Mouse (Mus musculus) limb, embryonic 14.5 days (tissue): Measurements from ENCODE around the gene Lin7a. TPM values are rescaled to one million over a fixed set of nuclear protein-coding genes. Genes with fewer than 3 reads are reported as not detected.
A peak's percentile ranks its signal among the peaks of the same experiment; 100 is the strongest.

Source experiments
- ATAC-seq: fragments of 200-750 bp; cut with Nextera tagmentation; 2 replicates; pipeline ENCODE4 v1.8.0; 2017; ENCODE audit warnings: low read depth, moderate number of reproducible peaks, moderate TSS enrichment; ENCODE audit not compliant: low FRiP score
- DNase-seq: peaks from one replicate; pipeline ENCODE4 v3.0.0-alpha.2; 2015; ENCODE audit warnings: low spot score
- H3K27ac ChIP-seq: fragments of 300-500 bp; sonication (generic); replicated peaks from 2 replicates; pipeline ENCODE4 v1.5.1; 2014; ENCODE audit warnings: low read depth, mild to moderate bottlenecking, low read length, moderate library complexity, mixed read lengths
- H3K27me3 ChIP-seq: fragments of 300-500 bp; sonication (generic); 2 replicates; pipeline ENCODE4 v1.6.1; 2014; ENCODE audit warnings: low read length, mixed read lengths; ENCODE audit not compliant: control insufficient read depth, insufficient read depth
- H3K36me3 ChIP-seq: fragments of 300-500 bp; sonication (generic); 2 replicates; pipeline ENCODE4 v1.6.1; 2014; ENCODE audit warnings: mild to moderate bottlenecking, low read length, moderate library complexity, mixed read lengths; ENCODE audit not compliant: control insufficient read depth, insufficient read depth
- H3K4me1 ChIP-seq: fragments of 300-500 bp; sonication (generic); 2 replicates; pipeline ENCODE4 v1.6.1; 2014; ENCODE audit warnings: antibody characterized with exemption, low read length, mixed read lengths; ENCODE audit not compliant: control insufficient read depth, insufficient read depth
- H3K4me2 ChIP-seq: fragments of 300-500 bp; sonication (generic); replicated peaks from 2 replicates; pipeline ENCODE4 v1.6.1; 2014; ENCODE audit warnings: low read depth, mild to moderate bottlenecking, low read length, moderate library complexity; ENCODE audit not compliant: severe bottlenecking
- H3K4me3 ChIP-seq: fragments of 300-500 bp; sonication (generic); replicated peaks from 2 replicates; pipeline ENCODE4 v1.5.1; 2014; ENCODE audit warnings: low read length
- H3K9ac ChIP-seq: fragments of 300-500 bp; sonication (generic); 2 replicates; pipeline ENCODE4 v1.6.1; 2014; ENCODE audit warnings: mild to moderate bottlenecking, low read depth, low read length, moderate library complexity; ENCODE audit not compliant: severe bottlenecking
- H3K9me3 ChIP-seq: fragments of 300-500 bp; sonication (generic); 2 replicates; pipeline ENCODE4 v1.6.1; 2016; ENCODE audit warnings: low read length; ENCODE audit not compliant: control insufficient read depth
- POLR2A ChIP-seq: fragments of 200-500 bp; IDR thresholded peaks from 2 replicates; pipeline ENCODE4 v1.8.0; 2012; ENCODE audit warnings: inconsistent platforms, mild to moderate bottlenecking, moderate library complexity, borderline replicate concordance; ENCODE audit not compliant: insufficient read depth, insufficient read length; ENCODE audit errors: extremely low read depth
- WGBS: fragments of 180-500 bp; shearing (Covaris S2); extraction: QIAGEN DNeasy Blood & Tissue Kit; methylation state at CpG from one replicate; pipeline ENCODE4 v1.1.7; 2014; 5-methylcytosine and 5-hydroxymethylcytosine counted together
- polyA plus RNA-seq, 2 experiments: library from polyadenylated mRNA; depleted of rRNA in 1 of 2; stranded (reverse) in 1 of 2; unstranded in 1 of 2; fragments of >200 nt; fragmentation: Nextera tagmentation in 1 of 2; extraction: Ambion mirVana in 1 of 2; gene quantifications; 2 replicates each; pipeline versions ENCODE4 v1.2.1 to v1.2.3; 2012 to 2014

Lin7a gene
- polyA plus RNA-seq, 2 experiments, result 2.6 to 5.2 TPM

- no peaks in the 10 kb centered on the region for H3K4me1 ChIP-seq
- ATAC-seq (no peak), DNase-seq (no peak)
- TF ChIP-seq POLR2A, result no peak
- 76% methylated on average over 2 of the region's 2 CpGs for WGBS
- no peaks in the 10 kb centered on the region for H3K9me3 ChIP-seq
- no peaks in the 10 kb centered on the region for H3K36me3 ChIP-seq
- no peak overlapping the region for H3K9ac ChIP-seq
- no peak overlapping the region for H3K4me3 ChIP-seq
- no peaks in the 10 kb centered on the region for H3K27me3 ChIP-seq
- H3K4me2 ChIP-seq, result no peak overlapping the region
- no peak overlapping the region for H3K27ac ChIP-seq
Measured at GRCm38 (mm10) chr10:107260428-107260827, 11.1 kb upstream of the Lin7a start.

- Histone ChIP-seq H3K27me3 (peaks cover 28% of the 10 kb centered on the region), H3K4me3 (peak overlapping the region; percentile 55), H3K27ac (no peak overlapping the region), H3K9ac (peak overlapping the region; percentile 62), H3K9me3 (no peaks in the 10 kb centered on the region), H3K36me3 (no peaks in the 10 kb centered on the region), H3K4me2 (peak overlapping the region; percentile 94), H3K4me1 (no peaks in the 10 kb centered on the region)
- ATAC-seq (peak; percentile 56; the same call in 1 of the 2 replicates), DNase-seq (no peak)
- under 1% methylated on average over 36 of the region's 41 CpGs for WGBS
- TF ChIP-seq POLR2A, result no peak
Measured at GRCm38 (mm10) chr10:107272131-107272803, 781 bp downstream of the Lin7a start.

DNA sequence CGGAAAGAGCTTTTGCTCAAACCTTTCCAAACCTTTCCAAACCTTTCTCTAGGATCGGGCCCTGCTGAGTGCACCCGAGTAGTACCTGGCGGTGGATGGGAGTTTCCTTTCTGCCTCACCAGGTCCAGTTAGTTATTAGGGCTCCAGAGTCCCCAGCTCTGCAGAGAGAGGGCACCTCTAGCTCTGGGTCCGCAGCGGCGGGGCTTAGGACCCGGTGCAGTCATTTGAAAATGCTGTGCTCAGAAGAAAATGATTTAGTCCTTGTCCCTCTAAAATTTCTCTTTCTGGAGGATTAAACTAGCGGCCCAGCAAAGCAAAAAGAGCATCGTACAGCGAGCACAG is 1.3 kb downstream of the Lin7a start:
- peaks cover 26% of the 10 kb centered on the region for H3K27me3 ChIP-seq
- no peak overlapping the region for H3K27ac ChIP-seq
- peak overlapping the region; percentile 55 for H3K4me3 ChIP-seq
- H3K4me1 ChIP-seq, result no peaks in the 10 kb centered on the region
- H3K9ac ChIP-seq, result peak overlapping the region; percentile 62
- no peak for DNase-seq
- peak overlapping the region; percentile 94 for H3K4me2 ChIP-seq
- H3K9me3 ChIP-seq, result no peaks in the 10 kb centered on the region
- 9% methylated on average over 11 of the region's 11 CpGs for WGBS
- no peaks in the 10 kb centered on the region for H3K36me3 ChIP-seq
- no peak for ATAC-seq
- TF ChIP-seq POLR2A, result no peak

DNA sequence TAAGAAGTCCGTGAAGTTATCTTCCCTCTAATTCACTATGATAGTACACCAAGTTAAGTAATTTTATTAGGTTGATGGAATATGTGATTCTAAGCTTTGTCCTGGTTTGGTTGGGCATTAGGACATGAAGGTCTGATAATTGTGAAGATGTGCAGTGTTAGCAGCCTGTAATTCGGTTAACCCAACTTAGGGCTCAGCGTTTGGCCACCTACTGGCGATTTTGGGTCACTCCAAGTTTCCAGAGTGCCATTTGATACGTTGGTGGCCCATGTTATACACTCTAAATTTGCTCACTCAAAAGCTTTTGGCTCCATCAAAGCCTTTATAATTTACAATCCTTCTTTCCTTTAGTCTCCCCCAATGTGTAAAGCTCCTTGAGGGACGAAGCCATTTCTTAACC is 2.4 kb downstream of the Lin7a start:
- no peak overlapping the region for H3K27ac ChIP-seq
- no peak overlapping the region for H3K4me3 ChIP-seq
- no peaks in the 10 kb centered on the region for H3K36me3 ChIP-seq
- ATAC-seq, result no peak
- DNase-seq, result no peak
- H3K4me2 ChIP-seq, result no peak overlapping the region
- no peak overlapping the region for H3K9ac ChIP-seq
- 42% methylated on average over 6 of the region's 6 CpGs for WGBS
- H3K27me3 ChIP-seq, result peaks cover 24% of the 10 kb centered on the region
- no peaks in the 10 kb centered on the region for H3K4me1 ChIP-seq
- no peaks in the 10 kb centered on the region for H3K9me3 ChIP-seq
- TF ChIP-seq POLR2A, result no peak

- Histone ChIP-seq H3K9me3 (no peaks in the 10 kb centered on the region), H3K27ac (no peak overlapping the region), H3K4me3 (no peak overlapping the region), H3K9ac (no peak overlapping the region), H3K36me3 (no peaks in the 10 kb centered on the region), H3K27me3 (peaks cover 24% of the 10 kb centered on the region), H3K4me2 (no peak overlapping the region), H3K4me1 (no peaks in the 10 kb centered on the region)
- no peak for TF ChIP-seq POLR2A
- DNase-seq, result no peak
- no peak for ATAC-seq
- WGBS, result 49% methylated on average over 3 of the region's 3 CpGs
Measured at GRCm38 (mm10) chr10:107274785-107275184, 3.3 kb downstream of the Lin7a start.
